Mouse (Mus musculus): ENCODE results near the gene Ppp2ca.
"Not testable (repeated sequence)": the region's sequence is repeated elsewhere in the genome, so short reads cannot be mapped to it uniquely, and the experiment has no call there.

The Ppp2ca gene

DNA sequence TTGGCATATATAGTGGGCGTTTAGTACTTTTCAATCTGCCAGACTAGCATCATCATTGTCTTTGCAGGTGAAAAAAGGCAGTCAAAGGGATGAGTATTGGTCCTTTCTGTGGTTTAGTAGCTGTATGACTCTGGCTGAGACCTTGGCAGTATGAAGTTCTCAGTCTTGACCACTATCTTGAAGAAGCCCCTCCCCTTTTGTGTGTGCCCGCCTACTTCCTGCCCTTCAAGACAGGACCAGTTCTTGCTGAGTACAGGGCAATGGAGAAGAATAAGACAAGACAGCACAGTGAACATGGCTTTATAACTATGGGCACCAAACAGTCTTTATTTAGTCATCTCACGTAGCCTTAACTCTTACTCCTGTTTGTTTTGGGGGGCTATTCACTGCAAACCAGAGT, 1.5 kb upstream of the Ppp2ca start:
- DNase-seq (ENCODE audit: low spot score in 2 of 2) = no peak

DNA sequence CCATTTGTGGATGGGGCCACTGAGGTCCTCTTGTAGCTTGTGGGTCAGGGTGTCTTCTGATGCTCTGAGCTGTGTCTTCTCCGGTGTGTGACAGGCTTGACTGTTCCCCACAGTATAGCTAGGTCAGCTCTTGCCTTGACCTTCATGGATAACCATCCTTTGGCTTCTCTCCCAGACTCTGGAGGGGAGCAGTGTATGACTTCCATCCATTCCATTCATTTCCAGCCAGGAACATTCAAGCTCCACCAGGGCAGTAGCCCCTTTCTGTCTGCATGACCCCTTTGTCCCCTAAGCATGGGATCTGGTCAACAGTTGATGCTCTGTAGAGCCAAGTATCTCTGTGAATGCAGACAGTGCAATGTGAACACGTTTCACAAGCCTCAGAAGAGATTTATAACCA, 885 bp upstream of the Ppp2ca start:
- no peak for DNase-seq (ENCODE audit: low spot score in 2 of 2)

DNA sequence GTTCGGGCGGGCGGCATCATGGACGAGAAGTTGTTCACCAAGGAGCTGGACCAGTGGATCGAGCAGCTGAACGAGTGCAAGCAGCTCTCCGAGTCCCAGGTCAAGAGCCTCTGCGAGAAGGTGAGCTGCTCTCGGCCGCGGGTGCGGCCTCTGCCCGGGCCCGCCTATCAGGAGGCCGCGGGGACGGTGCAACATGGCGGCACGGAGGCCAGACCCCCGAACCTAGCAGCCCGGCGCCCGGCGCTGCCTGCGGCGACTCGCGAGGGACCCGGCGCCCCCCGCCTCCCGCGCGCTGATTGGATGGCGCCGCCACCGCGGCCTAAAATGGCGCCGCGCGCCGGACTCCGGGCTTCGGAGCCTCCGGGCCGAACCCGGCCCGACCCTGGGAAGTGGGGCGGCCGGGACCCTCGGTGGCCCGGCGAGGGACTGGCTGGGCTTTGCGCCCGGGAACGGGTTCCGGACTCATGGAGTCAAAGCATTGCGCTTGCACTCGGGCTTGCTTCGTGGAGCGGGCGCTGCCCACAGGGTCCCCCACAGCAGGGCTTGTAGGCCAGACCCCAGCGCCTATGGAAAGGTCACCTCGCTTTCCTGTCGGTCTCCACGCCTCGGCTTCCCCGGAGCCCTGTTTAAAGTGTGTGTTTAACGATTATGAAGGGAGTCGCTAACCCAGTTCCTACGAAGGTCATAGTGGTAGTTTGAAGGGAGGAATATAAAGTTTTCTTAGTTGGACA, 715 bp downstream of the Ppp2ca start:
- peak; percentile 68 to 78 for DNase-seq (ENCODE audit: low spot score in 2 of 2)

DNA sequence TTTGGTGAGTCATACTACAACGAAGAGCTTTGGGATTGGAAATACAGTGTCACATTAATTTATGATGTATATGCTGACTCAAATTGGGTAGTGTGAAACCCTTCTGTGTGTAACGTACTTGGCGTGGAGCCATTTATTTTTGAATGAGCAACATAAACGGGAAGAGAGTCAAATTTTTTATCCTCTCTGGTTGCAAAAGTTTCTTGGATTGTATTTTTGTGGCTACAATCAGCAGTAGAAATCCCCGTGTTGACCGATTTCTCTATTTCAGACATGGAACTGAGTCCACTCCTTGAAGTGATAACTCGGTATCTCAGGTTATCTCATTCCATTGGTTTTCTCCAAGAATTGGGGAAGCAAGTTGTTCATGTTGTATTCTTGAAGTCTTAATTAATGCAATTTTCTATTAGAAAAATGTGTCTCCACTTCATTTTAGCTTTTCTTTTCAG, 1.3 kb downstream of the Ppp2ca start:
- no peak for DNase-seq (ENCODE audit: low spot score in 2 of 2)

DNA sequence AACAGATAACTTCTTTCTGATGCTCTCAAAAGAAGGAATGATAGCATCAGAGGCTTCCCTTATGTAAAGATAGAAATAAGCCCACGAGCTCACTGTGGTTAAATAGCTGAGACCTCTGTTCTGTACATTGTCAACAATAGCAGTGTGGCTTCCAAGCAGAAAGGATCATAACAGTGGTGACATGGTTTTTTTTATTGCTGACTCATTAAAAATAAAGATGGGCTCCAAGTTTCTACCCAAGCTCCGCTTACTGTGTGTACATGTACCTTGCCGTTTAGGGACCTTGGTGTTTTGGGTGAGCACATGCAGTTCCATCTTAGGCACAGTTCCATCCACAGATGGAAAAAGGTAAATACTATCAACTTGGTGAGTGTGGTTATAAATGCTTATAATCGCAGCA, 4.5 kb downstream of the Ppp2ca start:
- DNase-seq (ENCODE audit: low spot score in 2 of 2) = no peak

DNA sequence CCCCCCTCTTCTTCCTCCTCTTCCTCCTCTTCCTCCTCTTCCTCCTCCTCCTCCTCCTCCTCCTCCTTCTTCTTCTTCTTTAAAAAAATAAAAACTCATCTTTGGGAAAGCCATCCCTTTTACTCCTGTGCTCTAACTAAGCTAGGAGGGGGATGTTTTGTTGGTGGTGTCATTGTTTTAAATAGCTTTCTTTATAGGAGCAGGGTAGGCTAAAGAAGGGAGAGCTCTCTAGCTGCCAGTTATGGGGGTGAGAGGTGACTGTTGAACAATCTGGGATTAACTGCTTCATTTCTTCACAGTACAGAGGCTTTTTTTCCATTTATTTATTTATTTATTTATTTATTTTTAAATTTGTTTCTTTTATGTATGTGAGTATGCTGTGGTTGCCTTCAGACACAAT, 7.0 kb downstream of the Ppp2ca start:
- no peak for DNase-seq (ENCODE audit: low spot score in 2 of 2)

DNA sequence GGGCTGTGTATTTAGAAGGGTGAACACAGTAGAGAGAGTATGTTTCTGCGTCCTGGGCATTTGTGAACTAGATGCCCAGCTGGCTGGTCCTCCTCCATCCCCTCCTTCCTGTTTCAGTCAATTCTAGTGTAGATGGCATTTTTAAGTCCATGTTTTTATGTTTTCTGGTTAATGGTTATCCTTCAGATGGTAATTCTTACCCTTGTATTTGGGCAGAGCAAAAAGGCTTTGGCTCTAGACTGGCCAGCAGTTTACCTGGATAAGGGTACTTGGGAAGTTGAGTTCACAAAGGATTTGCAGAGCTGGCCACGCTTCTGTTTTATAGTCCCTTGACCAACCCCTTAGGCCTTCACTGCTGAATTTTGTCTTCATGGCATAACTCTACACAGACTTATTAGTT, 7.6 kb downstream of the Ppp2ca start:
- no peak for DNase-seq (ENCODE audit: low spot score in 2 of 2)

DNA sequence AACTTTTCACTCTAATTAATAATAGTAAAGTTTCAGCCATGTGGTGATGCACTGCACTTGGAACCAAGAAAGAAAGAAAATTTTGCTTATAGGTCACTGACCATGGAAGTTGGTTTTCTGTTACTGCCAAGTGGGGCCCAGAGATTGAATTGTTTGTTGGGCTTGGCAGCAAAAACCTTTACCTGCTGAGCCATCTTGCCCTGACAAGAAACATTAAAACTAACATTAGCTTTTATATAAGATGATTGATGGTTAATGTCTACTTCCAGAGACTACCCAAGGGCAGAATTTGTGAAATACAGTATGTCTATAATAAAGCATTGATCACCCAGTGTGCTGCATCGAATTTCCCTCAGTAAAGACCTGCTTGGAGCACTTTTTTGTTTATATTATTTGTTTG, 8.0 kb downstream of the Ppp2ca start:
- no peak for DNase-seq (ENCODE audit: low spot score in 2 of 2)

DNA sequence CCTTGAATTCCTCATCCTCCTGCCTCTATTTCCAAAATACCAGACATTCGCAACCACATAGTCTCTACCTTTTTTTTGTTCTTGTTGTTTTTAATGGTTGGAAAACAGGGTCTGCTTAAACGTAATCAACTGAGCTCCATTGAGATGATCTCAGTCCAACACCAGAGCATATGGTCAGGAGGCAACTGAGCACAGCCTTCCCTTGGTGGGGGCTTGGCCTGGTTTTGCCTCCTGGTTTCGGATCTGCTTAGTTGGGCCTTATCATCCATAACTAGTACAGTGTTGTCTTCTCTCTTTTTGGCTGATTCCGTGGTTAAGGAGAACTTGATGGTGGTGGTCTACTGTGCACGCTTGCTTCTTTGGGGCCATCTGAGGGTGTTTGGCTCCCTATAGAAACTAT, 10.3 kb downstream of the Ppp2ca start:
- no peak for DNase-seq (ENCODE audit: low spot score in 2 of 2)

DNA sequence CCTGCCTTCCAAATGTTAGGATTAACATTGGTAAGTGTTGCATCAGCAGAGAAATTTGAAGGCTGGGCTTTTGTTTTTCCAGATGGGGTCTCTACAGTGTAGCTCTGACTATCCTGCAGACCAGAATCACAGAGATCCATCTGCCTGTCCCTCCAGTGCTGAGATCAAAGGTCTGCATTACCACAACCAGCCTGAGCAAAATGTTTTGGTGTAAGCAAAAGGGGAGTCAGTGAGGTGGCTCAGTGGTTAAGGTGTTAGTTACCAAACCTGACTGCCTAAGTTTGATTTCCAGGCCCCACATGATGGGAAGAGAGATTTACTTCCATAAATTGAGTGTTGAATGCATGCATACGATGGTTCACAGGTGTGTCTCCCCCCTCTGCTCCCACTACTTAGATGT, 10.9 kb downstream of the Ppp2ca start:
- no peak for DNase-seq (ENCODE audit: low spot score in 2 of 2)

DNA sequence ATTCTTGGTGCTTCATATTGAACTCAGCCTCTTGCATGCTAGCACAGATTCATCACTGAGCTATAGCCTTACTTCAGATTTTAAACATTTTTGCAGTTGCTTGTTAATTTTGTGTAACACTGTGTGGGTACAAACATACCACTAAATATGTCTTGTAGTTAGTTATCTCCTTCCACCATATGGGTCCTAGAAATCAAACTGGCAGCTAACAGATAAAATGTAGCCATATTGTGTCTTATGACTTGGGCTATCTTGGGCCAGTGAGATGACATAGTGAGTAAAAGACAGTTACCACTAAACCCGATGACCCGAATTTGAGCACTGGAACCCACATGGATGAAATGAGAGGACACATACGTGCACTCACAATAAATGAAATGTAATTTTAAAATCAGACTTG, 17.0 kb downstream of the Ppp2ca start:
- no peak for DNase-seq (ENCODE audit: low spot score in 2 of 2)

DNA sequence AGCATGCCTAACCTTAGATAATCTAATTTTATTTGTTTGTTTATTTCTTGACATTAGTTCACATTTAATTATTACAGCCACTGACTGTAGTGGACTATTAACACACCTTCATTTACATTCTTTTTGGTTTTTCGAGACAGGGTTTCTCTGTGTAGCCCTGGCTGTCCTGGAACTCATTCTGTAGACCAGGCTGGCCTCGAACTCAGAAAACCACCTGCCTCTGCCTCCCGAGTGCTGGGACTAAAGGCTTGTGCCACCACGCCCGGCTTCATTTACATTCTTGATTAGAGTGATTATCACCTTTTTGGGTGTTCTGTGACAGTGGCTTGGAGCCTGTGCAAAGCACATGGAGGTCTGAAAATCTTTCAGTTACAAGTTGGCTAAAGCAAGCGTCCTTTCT, 17.6 kb downstream of the Ppp2ca start:
- DNase-seq (ENCODE audit: low spot score in 2 of 2) = not testable (repeated sequence)

DNA sequence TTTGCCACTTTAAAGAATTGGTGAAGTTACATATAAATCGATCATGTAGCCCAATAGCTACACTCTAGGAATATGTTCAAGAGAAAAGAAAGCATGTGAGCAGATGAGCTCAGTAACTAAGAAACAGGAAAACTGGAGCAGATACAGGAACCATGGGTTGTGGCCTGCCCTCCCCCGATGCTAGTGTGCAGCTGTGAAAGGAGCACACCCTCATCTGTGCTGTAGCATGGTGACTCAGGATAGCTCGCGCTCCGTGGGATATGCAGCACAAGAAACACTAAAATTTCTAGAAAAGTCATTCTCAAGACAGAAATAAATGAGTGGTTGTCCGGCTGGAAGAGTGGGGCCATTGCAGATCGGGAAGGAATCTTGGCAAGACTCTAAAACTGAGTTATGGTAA, 18.7 kb downstream of the Ppp2ca start:
- DNase-seq (ENCODE audit: low spot score in 2 of 2) = no peak

DNA sequence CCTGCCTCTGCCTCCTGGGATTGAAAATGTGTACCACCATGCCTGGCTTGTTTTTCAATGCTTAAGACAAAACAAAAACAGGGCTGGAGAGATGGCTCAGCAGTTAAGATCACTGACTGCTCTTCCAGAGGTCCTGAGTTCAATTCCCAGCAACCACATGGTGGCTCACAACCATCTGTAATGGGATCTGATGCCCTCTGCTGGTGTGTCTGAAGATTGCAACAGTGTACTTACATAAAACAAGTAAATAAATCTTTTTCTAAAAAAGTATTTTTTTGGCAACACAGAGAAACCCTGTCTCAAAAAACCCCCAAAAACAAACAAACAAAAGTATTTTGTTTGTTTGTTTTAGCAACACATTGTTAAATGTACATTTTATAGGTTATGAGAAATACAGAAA, 21.9 kb downstream of the Ppp2ca start:
- DNase-seq (ENCODE audit: low spot score in 2 of 2) = not testable (repeated sequence)

DNA sequence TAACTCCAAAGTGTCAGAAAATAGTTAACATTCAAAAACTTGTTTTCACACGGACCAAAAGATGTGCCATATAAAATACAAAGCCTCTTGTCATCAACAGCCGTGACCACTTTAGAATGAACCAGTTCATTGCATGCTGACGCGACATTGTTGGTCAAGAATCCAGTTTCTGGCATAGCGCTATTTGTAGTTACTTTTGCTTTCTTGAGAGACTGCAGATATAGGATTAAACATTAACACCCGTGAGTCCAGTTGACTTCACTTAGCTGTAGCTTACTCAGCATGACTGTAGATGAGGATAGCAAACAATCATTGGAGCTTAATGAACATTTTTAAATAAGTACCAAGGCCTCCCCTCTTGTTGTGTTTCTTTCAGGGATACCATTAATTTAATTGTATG, 23.6 kb downstream of the Ppp2ca start:
- DNase-seq (ENCODE audit: low spot score in 2 of 2) = no peak

DNA sequence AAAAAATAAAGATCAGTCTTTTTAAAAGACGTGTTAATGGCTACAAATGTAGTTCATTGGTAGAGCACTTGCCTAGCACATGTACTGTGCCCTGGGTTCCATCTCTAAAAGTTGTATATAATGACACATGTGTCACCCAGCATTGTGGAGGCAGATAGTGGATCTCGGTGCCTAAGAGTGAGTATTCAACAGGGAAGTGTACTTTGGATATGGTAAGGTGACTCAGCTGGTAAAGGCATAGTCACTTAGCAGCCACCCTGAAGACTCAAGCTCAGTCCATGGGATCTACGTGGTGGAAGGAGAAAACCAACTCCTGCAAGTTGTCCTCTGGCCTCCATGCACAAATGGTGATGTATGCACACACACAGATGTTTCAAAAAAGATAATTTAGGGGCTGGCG, 26.0 kb downstream of the Ppp2ca start:
- DNase-seq (ENCODE audit: low spot score in 2 of 2) = no peak

DNA sequence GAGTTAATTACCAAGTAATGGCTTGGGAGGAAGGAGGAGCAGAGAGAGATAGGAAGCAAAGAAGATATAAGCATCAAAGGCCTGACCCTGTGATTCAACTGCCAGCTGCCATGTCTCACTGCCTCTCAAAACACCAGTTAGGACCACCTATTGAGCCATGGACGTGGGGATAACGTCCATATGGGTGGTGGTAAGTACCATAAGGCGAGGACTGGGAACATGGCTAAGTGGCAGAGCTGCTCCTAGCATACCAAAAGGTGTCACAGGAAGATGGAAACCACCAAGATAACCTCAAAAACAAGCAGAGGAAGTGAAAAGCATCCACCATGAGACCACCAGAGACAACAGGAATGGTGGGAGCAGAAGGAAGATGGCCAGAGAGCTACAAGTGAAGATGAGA, 28.7 kb downstream of the Ppp2ca start:
- no peak for DNase-seq (ENCODE audit: low spot score in 2 of 2)

DNA sequence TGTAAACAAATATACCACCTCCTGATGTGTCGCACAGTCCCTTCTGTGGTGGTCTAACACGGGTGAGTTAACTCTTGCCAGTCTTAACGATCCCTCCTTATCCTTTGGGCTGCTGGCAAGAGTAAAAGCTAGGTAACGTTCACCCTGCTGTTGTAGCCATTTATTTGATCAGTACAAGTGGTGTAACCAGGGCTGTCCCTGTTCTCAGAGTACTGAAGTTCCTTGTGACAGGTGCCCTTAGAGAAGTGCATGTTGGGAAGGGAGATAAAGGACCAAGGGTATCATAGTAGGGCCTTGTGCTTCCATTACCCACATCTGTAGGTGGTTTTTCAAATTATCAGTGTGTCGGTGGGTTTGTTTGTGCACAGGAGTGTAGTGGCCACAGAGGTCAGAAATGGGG, 29.3 kb downstream of the Ppp2ca start:
- no peak for DNase-seq (ENCODE audit: low spot score in 2 of 2)

DNA sequence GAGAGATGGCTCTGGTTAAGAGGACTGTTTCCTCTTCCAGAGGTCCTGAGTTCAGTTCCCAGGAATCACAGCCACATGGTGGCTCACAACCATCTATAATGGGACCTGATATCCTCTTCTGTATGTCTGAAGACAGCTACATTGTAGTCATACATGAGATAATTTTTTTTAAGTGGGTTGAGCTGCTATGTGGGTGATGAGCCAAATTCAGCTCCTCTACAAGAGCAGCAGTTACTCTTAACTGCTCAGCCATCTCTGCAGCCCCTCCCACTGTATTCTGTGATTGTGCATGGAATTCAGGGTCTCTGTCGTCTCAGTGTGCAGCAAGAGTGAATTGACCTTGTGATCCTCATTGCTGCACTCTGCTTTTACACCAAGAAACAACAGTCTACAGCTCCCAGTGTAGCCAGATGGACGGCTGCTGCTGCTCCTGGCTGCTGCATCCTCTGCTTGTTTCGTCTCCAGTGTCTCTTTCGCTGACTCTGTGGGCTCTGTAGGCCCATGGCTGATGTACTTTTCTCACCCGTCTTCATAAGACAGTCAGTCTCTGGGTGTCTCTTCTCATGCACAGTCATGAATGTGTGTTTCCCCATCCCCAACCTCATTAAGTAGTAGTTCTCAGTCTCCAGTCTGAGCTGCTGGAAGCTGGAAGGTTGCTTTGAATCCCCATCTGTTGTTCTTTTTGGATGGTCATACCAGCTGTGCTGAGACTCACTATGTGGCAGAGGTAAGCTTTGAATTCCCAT, 30.0 kb downstream of the Ppp2ca start:
- DNase-seq (ENCODE audit: low spot score in 2 of 2) = no peak

DNA sequence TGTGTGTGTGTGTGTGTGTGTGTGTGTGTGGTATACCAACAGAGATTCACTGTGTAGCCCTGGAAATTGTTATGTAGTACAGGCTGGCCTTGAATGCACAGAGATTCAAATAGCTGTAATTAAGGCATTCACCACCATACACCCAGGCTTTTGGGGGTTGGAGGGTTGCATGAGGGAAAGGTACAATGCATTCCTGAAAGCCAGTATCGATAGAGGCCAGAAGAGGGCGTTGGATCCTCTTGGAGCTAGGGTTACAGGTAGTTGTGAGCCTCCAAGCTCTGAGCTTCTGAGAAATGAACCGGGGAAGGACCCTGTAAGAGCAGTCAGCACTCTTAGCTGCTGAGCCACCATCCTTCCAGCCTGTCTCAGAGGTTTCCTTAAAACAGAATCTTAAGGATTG, 30.7 kb downstream of the Ppp2ca start:
- no peak for DNase-seq (ENCODE audit: low spot score in 2 of 2)

DNA sequence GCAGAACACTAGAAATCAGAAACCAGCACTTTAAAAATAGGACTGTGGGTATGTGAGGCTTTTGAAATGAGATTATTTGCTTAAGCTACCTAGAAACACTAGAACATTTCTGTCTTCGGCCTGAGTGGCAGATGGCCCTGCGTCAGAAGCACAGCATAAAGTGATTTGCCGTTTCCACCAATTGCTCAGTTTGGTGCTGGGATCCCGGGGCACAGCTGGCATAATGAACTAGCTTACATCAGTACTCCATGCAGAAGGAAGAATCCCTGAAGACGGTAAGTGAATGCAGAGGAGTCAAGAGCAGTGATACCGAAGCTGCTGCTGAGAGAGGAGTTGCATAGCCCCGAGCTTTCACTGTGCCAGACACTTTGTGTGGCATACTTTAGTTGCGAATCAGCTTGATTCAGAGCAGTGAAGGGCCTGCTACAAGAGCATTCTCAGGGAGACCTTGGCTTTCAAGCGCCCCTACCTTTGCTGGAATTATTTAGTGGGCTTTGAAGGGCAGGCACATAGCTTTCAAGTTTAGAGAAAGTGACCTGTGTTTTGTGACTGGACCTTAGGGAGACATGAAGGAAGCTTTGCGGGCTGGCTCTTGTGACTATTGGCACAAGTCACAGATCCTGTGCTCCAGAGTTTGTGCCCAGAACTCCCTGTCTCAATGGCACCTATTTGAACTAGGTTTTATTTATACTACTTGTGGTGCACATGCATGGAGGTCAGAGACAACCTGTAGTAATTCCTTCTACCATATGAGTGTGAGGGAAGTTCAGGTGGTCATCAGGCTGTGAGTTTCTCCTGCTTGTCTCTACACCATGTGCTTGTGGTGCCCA, 31.4 kb downstream of the Ppp2ca start:
- no peak for DNase-seq (ENCODE audit: low spot score in 2 of 2)

DNA sequence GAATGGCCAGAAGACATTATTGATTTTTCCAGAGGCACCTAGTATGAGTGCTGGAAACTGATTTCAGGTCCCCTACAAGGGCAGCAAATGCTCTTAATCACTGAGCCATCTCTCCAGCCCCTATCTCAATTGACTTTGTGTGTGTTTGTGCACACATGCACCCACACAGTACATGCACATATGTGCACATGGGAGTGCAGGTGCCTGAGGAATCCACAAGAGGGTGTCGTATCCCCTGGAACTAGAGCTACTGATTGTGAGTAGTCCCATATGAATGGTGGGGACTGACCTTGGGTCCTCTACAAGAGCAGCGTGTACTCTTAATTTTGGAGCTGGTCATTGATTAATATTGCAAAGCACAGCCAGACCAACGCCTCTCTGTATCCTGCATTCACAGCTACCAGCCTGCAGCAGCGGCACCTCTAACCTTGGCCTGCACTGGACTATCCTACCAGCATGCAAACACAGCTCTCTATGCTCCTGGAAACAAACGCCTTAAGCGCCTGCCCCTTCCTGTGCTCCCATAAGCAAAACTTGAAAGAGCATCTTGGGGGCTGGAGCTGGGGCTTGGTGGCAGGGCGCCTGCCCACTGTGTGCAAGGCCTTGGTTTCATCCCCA, 32.1 kb downstream of the Ppp2ca start:
- no peak for DNase-seq (ENCODE audit: low spot score in 2 of 2)

Measured in urinary bladder, postnatal 4 days (tissue).